Mouse (Mus musculus): ENCODE measurements around the gene Cd101. TPM values are rescaled to one million over a fixed set of nuclear protein-coding genes. Genes with fewer than 3 reads are reported as not detected.

Cd101 gene
- polyA plus RNA-seq, 1 experiment from 2014 or later, result not detected

- no peaks in the 10 kb centered on the region for H3K4me1 ChIP-seq
- H3K9me3 ChIP-seq, result no peaks in the 10 kb centered on the region
- H3K27ac ChIP-seq (replicated peaks), result no peak overlapping the region
- no peak for ATAC-seq (ENCODE audit: low FRiP score, low read depth)
- 93% methylated on average over 4 of the region's 4 CpGs for WGBS
- no peak overlapping the region for H3K9ac ChIP-seq (replicated peaks)
- H3K36me3 ChIP-seq, result peaks cover 74% of the 10 kb centered on the region
- no peak overlapping the region for H3K4me3 ChIP-seq
- H3K27me3 ChIP-seq, result no peaks in the 10 kb centered on the region
- H3K4me2 ChIP-seq (replicated peaks), result no peak overlapping the region
Observed at GRCm38 (mm10) chr3:100951531-100951930, 77.8 kb downstream of the Cd101 start.

- Histone ChIP-seq H3K4me2 (replicated peaks) (no peak overlapping the region), H3K9me3 (no peaks in the 10 kb centered on the region), H3K36me3 (peaks cover 86% of the 10 kb centered on the region), H3K9ac (replicated peaks) (no peak overlapping the region), H3K4me3 (no peak overlapping the region), H3K4me1 (no peaks in the 10 kb centered on the region), H3K27me3 (no peaks in the 10 kb centered on the region), H3K27ac (replicated peaks) (no peak overlapping the region)
- WGBS, result 90% methylated on average over 8 of the region's 8 CpGs
- ATAC-seq (ENCODE audit: low FRiP score, low read depth), result no peak
Observed at GRCm38 (mm10) chr3:100947286-100947685, 82.1 kb downstream of the Cd101 start.

Other genes with a start within 250 kb of the Cd101 start
- gene Vtcn1, start 204.1 kb downstream of the Cd101 start, polyA plus RNA-seq (2016; fragmentation: Nextera tagmentation; extraction: Ambion mirVana), result 0.17 TPM in 1 of 2 replicates, not detected in the other
- 6.1 and 8.0 TPM in 2 replicates for gene Trim45, start 107.4 kb downstream of the Cd101 start, polyA plus RNA-seq (2016; fragmentation: Nextera tagmentation; extraction: Ambion mirVana)
- gene Ttf2, start 59.9 kb downstream of the Cd101 start, polyA plus RNA-seq (2016; fragmentation: Nextera tagmentation; extraction: Ambion mirVana), result 21.2 and 22.4 TPM in 2 replicates
- gene Ptgfrn, start 80.7 kb upstream of the Cd101 start, polyA plus RNA-seq (2016; fragmentation: Nextera tagmentation; extraction: Ambion mirVana), result 1.9 and 2.6 TPM in 2 replicates